Mouse (Mus musculus) hindbrain, embryonic 16.5 days (tissue): ENCODE data around the gene Adcy3. TPM values are rescaled to one million over a fixed set of nuclear protein-coding genes. Genes with fewer than 3 reads are reported as not detected.

ENCODE experiments used
- ATAC-seq: fragments of 200-750 bp; cut with Nextera tagmentation; 2 replicates; pipeline ENCODE4 v1.8.0; 2017; ENCODE audit warnings: moderate TSS enrichment, moderate library complexity
- H3K27ac ChIP-seq: fragments of 300-500 bp; sonication (generic); 2 replicates; pipeline ENCODE4 v1.5.1; 2014; ENCODE audit warnings: low read depth, mild to moderate bottlenecking, control low read depth, low read length, moderate library complexity
- H3K27me3 ChIP-seq: fragments of 300-500 bp; sonication (generic); replicated peaks from 2 replicates; pipeline ENCODE4 v1.6.1; 2014; ENCODE audit warnings: low read length; ENCODE audit not compliant: control insufficient read depth, insufficient read depth
- H3K36me3 ChIP-seq: fragments of 300-500 bp; sonication (generic); 2 replicates; pipeline ENCODE4 v1.6.1; 2014; ENCODE audit warnings: mild to moderate bottlenecking, low read length, moderate library complexity, mixed read lengths; ENCODE audit not compliant: control insufficient read depth, insufficient read depth
- H3K4me1 ChIP-seq: fragments of 300-500 bp; sonication (generic); 2 replicates; pipeline ENCODE4 v1.6.1; 2014; ENCODE audit warnings: low read depth, low read length; ENCODE audit not compliant: control insufficient read depth, insufficient read depth
- H3K4me2 ChIP-seq: fragments of 300-500 bp; sonication (generic); 2 replicates; pipeline ENCODE4 v1.6.1; 2014; ENCODE audit warnings: mild to moderate bottlenecking, low read length, control low read depth, moderate library complexity
- H3K4me3 ChIP-seq: fragments of 300-500 bp; sonication (generic); 2 replicates; pipeline ENCODE4 v1.5.1; 2014; ENCODE audit warnings: mild to moderate bottlenecking, low read length, control low read depth, moderate library complexity
- H3K9ac ChIP-seq: fragments of 300-500 bp; sonication (generic); 2 replicates; pipeline ENCODE4 v1.6.1; 2014; ENCODE audit warnings: low read depth, mild to moderate bottlenecking, control low read depth, low read length, moderate library complexity
- H3K9me3 ChIP-seq: fragments of 300-500 bp; sonication (generic); 2 replicates; pipeline ENCODE4 v1.6.1; 2014; ENCODE audit warnings: mild to moderate bottlenecking, low read length, moderate library complexity; ENCODE audit not compliant: control insufficient read depth
- WGBS: fragments of 180-500 bp; shearing (Covaris S2); extraction: QIAGEN DNeasy Blood & Tissue Kit; methylation state at CpG from one replicate; pipeline ENCODE4 v1.1.7; 2014; 5-methylcytosine and 5-hydroxymethylcytosine counted together
- polyA plus RNA-seq: library from polyadenylated mRNA; unstranded; fragments of >200 nt; fragmentation: Nextera tagmentation; extraction: Ambion mirVana; gene quantifications from 2 replicates; pipeline ENCODE4 v1.2.1, GENCODE M21; 2015

Adcy3 gene
- polyA plus RNA-seq, 1 experiment from 2014 or later, result 15.7 TPM

- Histone ChIP-seq H3K27me3 (no peaks in the 10 kb centered on the region), H3K36me3 (peaks cover 17% of the 10 kb centered on the region), H3K4me1 (no peaks in the 10 kb centered on the region), H3K4me3 (no peak overlapping the region), H3K27ac (no peak overlapping the region), H3K4me2 (no peak overlapping the region), H3K9me3 (no peaks in the 10 kb centered on the region), H3K9ac (no peak overlapping the region)
- 84% methylated on average over 6 of the region's 6 CpGs for WGBS
- no peak for ATAC-seq
Measured at GRCm38 (mm10) chr12:4249786-4250185, 116.9 kb downstream of the Adcy3 start.

GRCm38 (mm10) chr12:4252742-4253655, 120.1 kb downstream of the Adcy3 start:
- peaks cover 19% of the 10 kb centered on the region for H3K36me3 ChIP-seq
- no peak overlapping the region for H3K27ac ChIP-seq
- 89% methylated on average over 16 of the region's 16 CpGs for WGBS

More at GRCm38 (mm10) chr12:4252742-4253655, 120.1 kb downstream of the Adcy3 start:
- Histone ChIP-seq H3K9me3 (no peaks in the 10 kb centered on the region), H3K4me2 (no peak overlapping the region), H3K9ac (no peak overlapping the region), H3K4me1 (no peaks in the 10 kb centered on the region), H3K27me3 (no peaks in the 10 kb centered on the region), H3K4me3 (no peak overlapping the region)
- no peak for ATAC-seq

Other genes starting within 250 kb of the Adcy3 start
- 3.4 and 3.9 TPM in 2 replicates for gene Pomc, start 178.2 kb upstream of the Adcy3 start, polyA plus RNA-seq
- 34.2 and 39.0 TPM in 2 replicates for gene Efr3b, start 94.2 kb upstream of the Adcy3 start, polyA plus RNA-seq
- 24.1 and 24.3 TPM in 2 replicates for gene Dnajc27, start 50.5 kb upstream of the Adcy3 start, polyA plus RNA-seq
- gene Ptrhd1, start 100.9 kb downstream of the Adcy3 start, polyA plus RNA-seq, result 7.4 and 7.6 TPM in 2 replicates
- gene Cenpo, start 101.2 kb downstream of the Adcy3 start, polyA plus RNA-seq, result 7.3 and 8.4 TPM in 2 replicates